Comparison of ENCODE assay signal across 21 mouse cellular contexts in the genomic region with DNA sequence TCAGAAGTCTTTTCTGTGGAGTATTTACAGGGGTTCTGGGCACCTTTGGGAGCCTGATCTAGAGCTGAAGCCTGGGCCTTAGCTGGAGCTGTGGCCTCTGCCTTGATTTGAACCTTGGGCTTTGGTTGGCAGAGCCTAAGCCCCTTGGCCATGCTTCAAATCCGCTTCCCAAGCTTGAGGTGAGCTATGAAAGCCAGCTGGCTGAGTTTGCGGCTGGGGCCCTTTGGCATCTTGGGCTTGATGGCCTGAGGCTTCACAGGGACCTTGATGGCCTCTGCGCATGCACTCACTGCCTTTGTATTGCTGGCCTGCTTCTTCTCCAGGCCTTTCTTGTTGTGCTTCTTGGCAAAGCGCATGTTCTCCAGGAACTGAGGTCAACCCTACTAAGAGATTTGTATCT.
A peak's percentile ranks its signal among the peaks of the same experiment; 100 is the strongest.
DNase-seq lines count a peak whose midpoint lies in the region; ATAC-seq lines count a peak whose summit lies in the region.
"Had no signal": no experiment of that assay in that cellular context is flagged by ENCODE, and none has a peak within 500 bp of the region (broad histone marks: within the 10 kb centered on the region; RNA-seq: fewer than 3 reads in every experiment).

No protein-coding gene starts in this region.

- no peaks in the 10 kb centered on the region for H3K4me1 ChIP-seq in kidney, embryonic 15.5 days
- H3K4me1 ChIP-seq: forebrain, embryonic 15.5 days; hindbrain, embryonic 15.5 days had no signal

- no peak overlapping the region for H3K9ac ChIP-seq in kidney, embryonic 15.5 days
- H3K9ac ChIP-seq: forebrain, embryonic 15.5 days; heart, embryonic 13.5 days; hindbrain, embryonic 15.5 days had no signal

- H3K27me3 ChIP-seq in kidney, embryonic 15.5 days, result no peaks in the 10 kb centered on the region
- H3K27me3 ChIP-seq: forebrain, embryonic 15.5 days; heart, embryonic 13.5 days; hindbrain, embryonic 15.5 days had no signal

- H3K36me3 ChIP-seq in kidney, embryonic 15.5 days, result no peaks in the 10 kb centered on the region
- H3K36me3 ChIP-seq: forebrain, embryonic 15.5 days; G1E; heart, embryonic 13.5 days; hindbrain, embryonic 15.5 days had no signal

- 91% methylated on average over 4 of the region's 4 CpGs for WGBS in kidney, embryonic 15.5 days

- H3K4me3 ChIP-seq in kidney, embryonic 15.5 days (replicated peaks), result no peak overlapping the region
- H3K4me3 ChIP-seq: erythroblast, embryonic 14.5 days; forebrain, embryonic 15.5 days; heart, embryonic 13.5 days; hindbrain, embryonic 15.5 days had no signal

- H3K4me2 ChIP-seq in kidney, embryonic 15.5 days, result no peak overlapping the region
- H3K4me2 ChIP-seq: forebrain, embryonic 15.5 days; heart, embryonic 13.5 days; hindbrain, embryonic 15.5 days had no signal

- DNase-seq in adrenal gland, adult (ENCODE audit: inconsistent age in 2 of 2, low spot score in 1 of 2), result peak; percentile 3 to 37
- DNase-seq in adrenal gland, adult 8-10 months, result no peak
- peak; percentile 4 to 6 for DNase-seq in cerebellum, postnatal 14 days
- no peak for DNase-seq in cerebellum, postnatal 25 days
- peak; percentile 1 for DNase-seq in kidney, postnatal 14 days
- DNase-seq in adrenal gland, postnatal 36 days, result peak; percentile 1 to 34
- DNase-seq in spleen, postnatal 36 days (ENCODE audit: low spot score in 2 of 2), result no peak
- DNase-seq: B cell, adult 2 months; cerebellum, adult 11-12 months; cerebellum, adult 9-10 months; gastrocnemius, postnatal 36 days; heart, adult 11 months; heart, postnatal 36 days had no signal

- no peak overlapping the region for H3K27ac ChIP-seq in kidney, embryonic 15.5 days
- H3K27ac ChIP-seq: forebrain, embryonic 15.5 days; heart, embryonic 13.5 days; hindbrain, embryonic 15.5 days had no signal

- no peaks in the 10 kb centered on the region for H3K9me3 ChIP-seq in kidney, embryonic 15.5 days (replicated peaks)
- H3K9me3 ChIP-seq: forebrain, embryonic 15.5 days; heart, embryonic 13.5 days; hindbrain, embryonic 15.5 days had no signal

- no peak for ATAC-seq in kidney, embryonic 15.5 days (replicated peaks; ENCODE audit: low FRiP score)
- ATAC-seq: CD4-positive, CD25-positive, alpha-beta regulatory T cell, adult 4 months; forebrain, embryonic 15.5 days; intestine, embryonic 16.5 days had no signal

Comparison
In these comparisons a context has a peak if more than half of its experiments do, and no peak if none do; other contexts are left out.
1. DNase-seq: peak in adrenal gland, adult (2 of 2), cerebellum, postnatal 14 days (2 of 2), kidney, postnatal 14 days (single experiment) and adrenal gland, postnatal 36 days (2 of 2); none in adrenal gland, adult 8-10 months (single experiment), cerebellum, postnatal 25 days (0 of 2) and spleen, postnatal 36 days (0 of 2).